Mouse (Mus musculus) bone marrow, adult 2 months (tissue): ENCODE results near the gene Klk12. TPM values are rescaled to one million over a fixed set of nuclear protein-coding genes. Genes with fewer than 3 reads are reported as not detected.
A peak's percentile ranks its signal among the peaks of the same experiment; 100 is the strongest.

ENCODE experiments used
- H3K27ac ChIP-seq: fragments of 200-500 bp; 2 replicates; pipeline ENCODE4 v1.5.1; 2012; ENCODE audit warnings: low read depth, mild to moderate bottlenecking, control low read depth, inconsistent platforms, low read length; ENCODE audit not compliant: control insufficient read depth, poor library complexity, insufficient read depth
- H3K4me1 ChIP-seq: fragments of 200-500 bp; 2 replicates; pipeline ENCODE4 v1.6.1; 2011; ENCODE audit warnings: low read length; ENCODE audit not compliant: control insufficient read depth, insufficient read depth
- H3K4me3 ChIP-seq: fragments of 200-500 bp; replicated peaks from 2 replicates; pipeline ENCODE3; 2011; ENCODE audit warnings: mild to moderate bottlenecking, low read depth, low read length, control low read depth; ENCODE audit not compliant: control insufficient read depth
- CTCF ChIP-seq: fragments of 200-500 bp; IDR thresholded peaks from 2 replicates; pipeline ENCODE4 v1.5.1; 2011; ENCODE audit warnings: low read length, control low read depth; ENCODE audit not compliant: control insufficient read depth, insufficient read depth
- POLR2A ChIP-seq: fragments of 200-500 bp; IDR thresholded peaks from 2 replicates; pipeline ENCODE4 v1.6.1; 2011; ENCODE audit warnings: low read depth, mild to moderate bottlenecking, control low read depth, low read length, borderline replicate concordance; ENCODE audit not compliant: control insufficient read depth
- WGBS: fragments of 180-500 bp; shearing (Covaris S2); methylation state at CpG from one replicate; pipeline ENCODE4 v1.1.7; 2018; 5-methylcytosine and 5-hydroxymethylcytosine counted together
- polyA plus RNA-seq: library from polyadenylated mRNA; stranded (reverse); fragments of >200 nt; gene quantifications from 2 replicates; pipeline ENCODE4 v1.2.4, GENCODE M21; 2011; ENCODE audit warnings: low replicate concordance; ENCODE audit not compliant: missing spikeins, insufficient read depth, insufficient read length

Klk12 gene
- polyA plus RNA-seq, 1 experiment: not detected

DNA sequence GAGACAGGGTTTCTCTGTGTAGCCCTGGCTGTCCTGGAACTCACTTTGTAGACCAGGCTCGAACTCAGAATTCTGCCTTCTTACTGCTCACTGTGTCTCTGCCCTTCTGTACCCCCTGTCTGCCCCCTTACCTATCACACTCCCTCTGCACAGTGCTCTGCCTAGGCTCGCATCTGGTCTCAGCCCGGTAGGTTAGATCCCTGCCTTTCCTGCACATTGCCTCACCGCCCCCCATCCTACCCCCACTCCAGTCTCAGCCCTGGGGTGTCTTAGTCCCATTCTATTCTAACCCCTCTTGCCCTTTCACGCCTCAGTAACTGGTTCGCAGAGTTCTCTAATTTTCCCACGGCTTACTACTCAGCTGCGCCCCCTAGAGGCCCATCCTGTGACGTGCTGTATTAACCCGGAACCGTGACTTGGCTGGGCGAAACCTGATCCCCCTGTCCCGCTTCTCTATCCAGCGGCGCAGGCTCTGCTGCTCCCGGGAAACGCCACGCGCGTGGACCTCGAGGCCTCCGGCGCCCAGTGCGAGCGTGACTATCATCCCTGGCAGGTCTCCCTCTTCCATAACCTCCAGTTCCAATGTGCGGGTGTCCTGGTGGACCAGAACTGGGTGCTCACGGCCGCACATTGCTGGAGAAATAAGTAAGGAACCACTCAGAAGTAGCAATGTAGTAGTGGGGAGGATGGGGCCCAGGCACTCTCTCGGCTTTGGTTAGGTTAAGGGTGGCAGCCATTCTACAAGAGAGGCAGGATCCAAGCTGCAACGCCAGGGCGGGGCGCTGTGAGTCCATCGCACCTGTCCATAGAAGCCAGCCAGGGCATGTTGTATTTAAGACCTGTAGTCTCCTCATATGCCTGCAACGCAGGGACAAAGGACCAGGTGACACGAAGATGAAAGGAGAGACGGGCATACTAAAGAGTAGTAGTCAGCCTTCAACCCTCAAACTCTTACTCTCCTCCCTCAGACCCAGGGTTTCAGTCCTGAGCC lies 13.9 kb downstream of the Klk12 start:
- 8% methylated on average over 36 of the region's 36 CpGs for WGBS
- Histone ChIP-seq H3K27ac (no peak overlapping the region; the same call in 1 of the 2 replicates), H3K4me3 (no peak overlapping the region), H3K4me1 (no peaks in the 10 kb centered on the region)
- no peak for TF ChIP-seq POLR2A
- TF ChIP-seq CTCF: peak; percentile 69

DNA sequence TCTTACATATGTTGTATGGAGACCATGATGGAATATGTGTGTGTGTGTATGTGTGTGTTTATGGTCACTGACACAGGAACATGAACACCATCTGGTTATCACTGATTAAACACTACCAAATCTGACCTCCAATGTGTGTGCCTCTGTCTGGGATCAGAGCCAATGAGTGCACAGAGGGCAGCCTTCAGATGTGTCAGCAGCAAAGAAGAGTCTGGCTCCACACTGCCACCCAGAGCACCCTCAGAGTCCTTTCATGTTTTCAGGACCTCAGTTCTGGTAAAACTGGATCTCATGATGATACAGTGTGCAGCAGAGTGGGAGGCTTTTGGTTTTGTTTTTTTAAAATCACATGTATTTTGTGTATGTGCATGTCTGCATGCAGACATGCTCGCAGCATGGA lies 16.6 kb downstream of the Klk12 start:
- Histone ChIP-seq H3K27ac (no peak overlapping the region), H3K4me3 (no peak overlapping the region), H3K4me1 (no peaks in the 10 kb centered on the region)
- WGBS: 71% methylated on average over 1 of the region's 1 CpGs
- no peak for TF ChIP-seq POLR2A
- TF ChIP-seq CTCF: no peak

DNA sequence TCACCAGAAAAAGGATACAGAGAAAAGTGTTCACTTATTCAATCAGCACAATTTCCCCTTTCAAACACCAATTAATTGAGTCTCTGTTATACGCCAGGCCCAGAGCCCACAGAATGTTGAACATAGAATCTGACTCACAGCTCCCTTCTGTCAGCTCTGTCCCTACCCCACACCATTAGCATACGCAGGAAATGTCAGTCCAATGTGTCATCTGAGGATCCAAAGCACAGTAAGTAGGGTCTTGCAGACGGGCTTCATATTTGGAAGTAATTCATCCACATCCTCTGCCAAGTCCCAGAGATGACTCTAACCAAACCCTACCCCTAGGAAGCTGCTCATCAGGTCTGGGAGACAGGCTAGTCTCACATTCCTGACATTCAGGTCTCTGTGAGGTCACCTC lies 19.4 kb downstream of the Klk12 start:
- Histone ChIP-seq H3K4me3 (no peak overlapping the region), H3K4me1 (no peaks in the 10 kb centered on the region), H3K27ac (no peak overlapping the region)
- 68% methylated on average over 3 of the region's 3 CpGs for WGBS
- TF ChIP-seq CTCF: no peak
- no peak for TF ChIP-seq POLR2A

DNA sequence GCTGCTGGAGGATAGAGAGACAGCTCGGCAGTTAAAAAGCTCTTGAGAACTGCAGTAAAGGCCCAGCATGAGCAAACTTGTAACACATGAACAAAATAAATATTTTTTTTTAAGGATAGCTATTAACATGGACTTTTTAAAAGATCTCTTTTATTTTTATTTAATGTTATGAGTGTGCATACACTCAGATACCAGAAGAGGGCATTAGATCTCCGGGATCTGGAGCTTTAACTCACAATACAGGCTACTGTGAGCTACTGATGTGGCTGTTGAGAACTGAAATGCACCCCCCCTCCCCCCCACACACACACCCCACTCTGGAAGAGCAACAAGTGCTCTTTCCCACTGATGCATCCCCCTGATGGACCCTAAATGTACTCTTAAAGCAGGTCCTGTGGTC lies 20.6 kb downstream of the Klk12 start:
- 56% methylated on average over 2 of the region's 2 CpGs for WGBS
- no peaks in the 10 kb centered on the region for H3K4me1 ChIP-seq
- no peak for TF ChIP-seq CTCF
- TF ChIP-seq POLR2A: no peak

DNA sequence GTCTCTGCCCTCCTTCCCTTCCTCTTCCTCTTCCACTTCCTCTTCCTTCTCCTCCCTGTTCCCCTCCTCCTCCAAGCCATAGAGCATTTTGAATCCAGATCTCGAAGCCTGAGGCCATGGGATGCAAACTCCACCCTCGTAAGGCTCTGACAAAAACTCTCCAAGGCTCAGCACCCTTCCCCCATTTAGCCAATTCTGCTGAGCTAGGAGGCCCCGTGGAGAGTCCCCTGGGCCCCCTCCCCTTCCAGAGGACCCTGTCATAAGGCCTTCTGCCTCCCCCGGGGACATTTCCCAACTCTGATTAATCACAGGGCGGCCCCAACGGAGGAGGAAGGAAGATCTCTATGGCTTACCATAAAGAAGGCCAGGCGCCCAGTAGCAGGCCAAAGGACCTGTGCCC lies 22.9 kb downstream of the Klk12 start, which contains the start of gene Klk9:
Gene Klk9 (plus strand): TSS at position 301 of the 400 bp plus-strand sequence.
- Histone ChIP-seq H3K4me3 (no peak within 1 kb of the TSS), H3K4me1 (no peaks in the 10 kb centered on the region; the same call in 1 of the 2 replicates), H3K27ac (no peak within 1 kb of the TSS)
- WGBS: 66% methylated on average over 7 of the region's 7 CpGs
- no peak for TF ChIP-seq CTCF
- TF ChIP-seq POLR2A: no peak

More for the DNA sequence above, 20.6 kb downstream of the Klk12 start:
- H3K27ac ChIP-seq: no peak overlapping the region
- no peak overlapping the region for H3K4me3 ChIP-seq

DNA sequence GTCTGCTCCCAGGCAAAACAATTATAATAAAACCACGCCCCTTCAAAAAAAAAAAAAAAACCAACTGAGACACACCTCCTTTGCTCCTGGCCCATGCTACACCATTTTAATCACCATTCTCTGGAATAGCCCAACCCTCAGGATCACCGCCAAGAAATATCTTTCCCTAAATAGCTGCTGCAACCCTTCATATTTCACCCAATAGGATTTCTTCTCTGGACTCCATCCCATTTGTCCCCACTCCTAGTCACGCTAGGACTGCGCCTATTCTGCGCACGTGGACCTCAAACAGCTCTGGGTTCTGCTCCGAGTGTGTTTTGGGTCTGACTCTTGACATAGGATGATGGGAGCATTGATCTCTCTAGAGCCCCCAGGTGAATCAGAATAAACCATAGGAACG lies 27.7 kb downstream of the Klk12 start:
- H3K4me3 ChIP-seq: no peak overlapping the region
- no peaks in the 10 kb centered on the region; the same call in 1 of the 2 replicates for H3K4me1 ChIP-seq
- 29% methylated on average over 8 of the region's 8 CpGs for WGBS
- TF ChIP-seq CTCF: no peak
- no peak for TF ChIP-seq POLR2A
- H3K27ac ChIP-seq: no peak overlapping the region

DNA sequence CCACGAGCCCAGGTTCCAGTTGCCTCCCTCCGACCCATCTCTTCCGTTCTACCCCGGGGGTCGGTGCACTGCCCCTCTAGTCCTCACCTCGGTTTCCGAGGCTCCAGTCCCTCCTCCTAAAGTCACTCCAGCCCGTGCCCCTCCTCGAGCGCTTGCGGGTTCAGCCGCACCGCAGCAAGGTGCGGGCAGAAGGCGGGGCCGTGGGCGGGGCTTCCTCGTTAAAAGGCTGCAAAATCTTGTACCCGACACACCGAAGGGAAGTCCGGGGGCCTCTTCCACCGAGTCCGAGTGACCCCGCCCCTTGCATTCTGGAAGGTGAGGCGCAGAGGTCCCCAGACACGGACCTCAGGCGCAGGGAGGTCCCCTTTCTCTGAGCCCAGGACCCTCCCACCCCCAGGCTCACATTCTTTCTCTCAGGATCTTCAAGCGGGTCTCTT lies 28.7 kb downstream of the Klk12 start, which contains the start of gene Klk8:
Gene Klk8 (plus strand): TSS at position 245 of the 437 bp plus-strand sequence.
- under 1% methylated on average over 28 of the region's 28 CpGs for WGBS
- H3K4me1 ChIP-seq: no peaks in the 10 kb centered on the region; the same call in 1 of the 2 replicates
- no peak within 1 kb of the TSS for H3K27ac ChIP-seq
- TF ChIP-seq CTCF (no peak), POLR2A (no peak)
- peak within 1 kb of the TSS; percentile 33 for H3K4me3 ChIP-seq

DNA sequence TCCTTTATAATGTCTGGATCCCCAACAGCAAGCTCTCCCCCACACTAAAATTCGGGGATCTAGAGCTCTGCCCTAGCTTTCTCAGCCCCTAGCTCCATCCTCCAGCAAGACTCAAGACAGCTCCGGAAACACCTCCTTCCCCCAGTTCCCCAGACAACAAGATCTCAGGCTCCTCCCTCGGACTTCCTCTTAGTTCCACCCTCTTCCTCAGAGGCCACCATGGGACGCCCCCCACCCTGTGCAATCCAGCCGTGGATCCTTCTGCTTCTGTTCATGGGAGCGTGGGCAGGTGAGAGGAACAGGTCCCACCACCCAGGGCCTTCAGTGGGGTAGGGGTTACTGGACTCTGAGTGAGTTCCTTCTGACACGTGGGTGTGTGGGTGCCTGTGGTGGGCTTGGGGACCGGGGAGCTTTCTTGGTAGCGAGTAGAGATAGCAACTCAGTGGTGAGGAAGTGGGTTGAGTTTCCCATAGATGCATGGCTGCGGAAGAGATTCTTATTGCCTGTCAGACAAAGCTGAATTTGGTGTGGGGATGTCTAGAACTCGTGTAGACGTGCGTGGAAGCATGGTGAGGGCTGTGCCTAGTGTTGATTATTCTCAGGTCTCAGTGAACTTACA lies 29.3 kb downstream of the Klk12 start:
- Histone ChIP-seq H3K4me1 (no peaks in the 10 kb centered on the region; the same call in 1 of the 2 replicates), H3K4me3 (no peak overlapping the region), H3K27ac (no peak overlapping the region)
- 6% methylated on average over 13 of the region's 13 CpGs for WGBS
- TF ChIP-seq CTCF (no peak), POLR2A (no peak)
